Mouse (Mus musculus): ENCODE data around the gene Dact2. TPM values are rescaled to one million over a fixed set of nuclear protein-coding genes. Genes with fewer than 3 reads are reported as not detected.
A peak's percentile ranks its signal among the peaks of the same experiment; 100 is the strongest.

Gene Dact2
- polyA plus RNA-seq, 1 experiment from 2014 or later, result 2.0 TPM

DNA sequence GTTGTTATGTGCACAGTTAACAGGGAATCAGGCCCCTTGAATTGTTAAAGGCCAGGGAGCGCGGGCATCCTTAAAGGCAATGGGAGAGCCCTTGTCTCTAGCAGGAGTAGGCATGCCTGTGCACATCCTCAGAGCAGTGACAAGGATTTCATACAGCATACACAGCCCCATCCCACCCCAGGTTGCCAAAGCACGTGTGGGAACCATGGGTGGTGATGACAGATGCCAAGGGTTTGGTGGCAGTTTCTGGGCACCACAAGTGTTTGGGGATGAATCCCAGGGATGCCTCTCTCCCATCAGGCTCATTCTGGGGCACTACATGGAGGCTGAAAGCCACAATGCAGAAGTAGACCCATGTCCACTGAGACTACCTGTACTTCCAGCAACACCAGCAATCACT lies 29.7 kb downstream of the Dact2 start:
- 84% methylated on average over 3 of the region's 3 CpGs for WGBS
- no peak overlapping the region for H3K4me2 ChIP-seq (ENCODE audit: low read length)
- H3K4me1 ChIP-seq (ENCODE audit: control insufficient read depth, insufficient read depth, low read length), result no peaks in the 10 kb centered on the region
- H3K9me3 ChIP-seq (replicated peaks; ENCODE audit: control insufficient read depth, low read length, poor library complexity, severe bottlenecking), result no peaks in the 10 kb centered on the region
- H3K27ac ChIP-seq (ENCODE audit: low read length), result no peak overlapping the region
- H3K4me3 ChIP-seq (ENCODE audit: low read depth, low read length), result no peak overlapping the region
- ATAC-seq, result no peak
- no peaks in the 10 kb centered on the region for H3K27me3 ChIP-seq (ENCODE audit: control insufficient read depth, insufficient read depth, low read depth, low read length)
- no peak overlapping the region for H3K9ac ChIP-seq (ENCODE audit: low read depth, low read length)
- no peaks in the 10 kb centered on the region for H3K36me3 ChIP-seq (ENCODE audit: control insufficient read depth, insufficient read depth, low read length)

DNA sequence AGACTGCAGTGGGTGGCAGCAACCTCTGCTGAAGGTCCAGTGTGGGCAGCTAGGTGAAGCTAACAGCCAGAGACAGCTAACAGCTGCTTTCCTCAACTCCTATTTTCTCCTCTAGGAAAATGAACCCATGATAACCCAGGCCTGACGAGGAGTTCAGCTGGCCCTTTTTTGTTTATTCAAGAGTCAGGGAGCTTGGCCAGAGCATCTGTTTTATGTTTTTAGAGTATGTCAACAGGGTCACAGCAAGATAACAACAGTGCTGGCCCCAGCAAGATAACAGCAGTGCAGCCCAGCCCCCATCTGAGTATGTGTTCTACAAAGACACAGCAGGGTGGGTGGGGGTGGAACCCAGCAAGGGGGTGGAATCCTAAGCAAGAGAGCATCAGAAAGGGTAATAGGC lies 30.6 kb downstream of the Dact2 start:
- H3K9ac ChIP-seq (ENCODE audit: low read depth, low read length), result no peak overlapping the region
- H3K9me3 ChIP-seq (replicated peaks; ENCODE audit: control insufficient read depth, low read length, poor library complexity, severe bottlenecking), result no peaks in the 10 kb centered on the region
- no peak overlapping the region for H3K4me2 ChIP-seq (ENCODE audit: low read length)
- H3K27ac ChIP-seq (ENCODE audit: low read length), result no peak overlapping the region
- WGBS, result 46% methylated on average over 1 of the region's 1 CpGs
- no peaks in the 10 kb centered on the region for H3K4me1 ChIP-seq (ENCODE audit: control insufficient read depth, insufficient read depth, low read length)
- no peaks in the 10 kb centered on the region for H3K36me3 ChIP-seq (ENCODE audit: control insufficient read depth, insufficient read depth, low read length)
- ATAC-seq, result no peak
- no peak overlapping the region for H3K4me3 ChIP-seq (ENCODE audit: low read depth, low read length)
- H3K27me3 ChIP-seq (ENCODE audit: control insufficient read depth, insufficient read depth, low read depth, low read length), result no peaks in the 10 kb centered on the region

DNA sequence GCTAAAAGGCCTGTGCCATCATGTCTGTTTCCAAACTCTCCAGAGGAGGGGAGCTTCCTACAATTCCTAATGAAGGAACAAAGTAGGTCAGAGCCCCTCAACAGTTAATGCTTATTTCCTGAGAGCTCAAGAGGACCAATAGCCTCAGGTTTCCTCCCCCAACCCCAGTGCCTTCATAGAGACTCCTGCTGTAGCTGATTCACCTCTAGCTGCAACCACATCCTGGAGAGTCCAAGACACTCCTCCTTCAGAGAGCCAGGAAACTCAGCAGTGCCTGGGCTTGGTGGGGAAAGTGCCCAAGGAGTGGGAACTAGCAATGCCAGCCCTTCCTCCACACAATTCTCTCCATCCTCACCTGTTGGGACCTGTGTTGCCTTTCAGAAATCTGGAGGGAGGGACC lies 31.4 kb downstream of the Dact2 start:
- H3K4me1 ChIP-seq (ENCODE audit: control insufficient read depth, insufficient read depth, low read length), result no peaks in the 10 kb centered on the region
- H3K4me3 ChIP-seq (ENCODE audit: low read depth, low read length), result no peak overlapping the region
- no peaks in the 10 kb centered on the region for H3K9me3 ChIP-seq (replicated peaks; ENCODE audit: control insufficient read depth, low read length, poor library complexity, severe bottlenecking)
- no peaks in the 10 kb centered on the region for H3K27me3 ChIP-seq (ENCODE audit: control insufficient read depth, insufficient read depth, low read depth, low read length)
- H3K36me3 ChIP-seq (ENCODE audit: control insufficient read depth, insufficient read depth, low read length), result no peaks in the 10 kb centered on the region
- ATAC-seq, result no peak
- H3K4me2 ChIP-seq (ENCODE audit: low read length), result no peak overlapping the region
- no peak overlapping the region for H3K9ac ChIP-seq (ENCODE audit: low read depth, low read length)
- H3K27ac ChIP-seq (ENCODE audit: low read length), result no peak overlapping the region

DNA sequence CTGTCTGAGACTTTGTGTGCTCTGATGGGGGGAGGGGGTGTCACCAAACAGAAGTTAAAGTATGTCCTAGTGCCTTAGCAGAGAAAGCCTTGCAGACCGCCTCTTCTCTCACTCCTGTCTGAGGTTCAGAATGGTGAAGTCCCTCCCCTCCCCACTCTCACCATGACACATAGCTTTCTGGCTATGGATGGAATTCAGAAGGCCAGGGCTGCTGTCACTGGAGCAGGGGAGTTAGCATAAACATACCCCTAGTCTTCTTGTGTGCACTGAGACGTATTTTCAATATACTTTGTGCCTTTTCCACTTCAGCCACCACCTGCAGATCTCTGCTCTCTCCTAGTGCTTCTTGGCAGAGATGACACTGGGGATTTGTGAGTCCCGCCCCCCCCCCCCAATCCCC lies 31.9 kb downstream of the Dact2 start:
- no peaks in the 10 kb centered on the region for H3K36me3 ChIP-seq (ENCODE audit: control insufficient read depth, insufficient read depth, low read length)
- no peak overlapping the region for H3K4me2 ChIP-seq (ENCODE audit: low read length)
- no peaks in the 10 kb centered on the region for H3K27me3 ChIP-seq (ENCODE audit: control insufficient read depth, insufficient read depth, low read depth, low read length)
- no peaks in the 10 kb centered on the region for H3K4me1 ChIP-seq (ENCODE audit: control insufficient read depth, insufficient read depth, low read length)
- no peak overlapping the region for H3K4me3 ChIP-seq (ENCODE audit: low read depth, low read length)
- no peak for ATAC-seq
- no peaks in the 10 kb centered on the region for H3K9me3 ChIP-seq (replicated peaks; ENCODE audit: control insufficient read depth, low read length, poor library complexity, severe bottlenecking)
- H3K9ac ChIP-seq (ENCODE audit: low read depth, low read length), result no peak overlapping the region
- no peak overlapping the region for H3K27ac ChIP-seq (ENCODE audit: low read length)
- 38% methylated on average over 3 of the region's 3 CpGs for WGBS

DNA sequence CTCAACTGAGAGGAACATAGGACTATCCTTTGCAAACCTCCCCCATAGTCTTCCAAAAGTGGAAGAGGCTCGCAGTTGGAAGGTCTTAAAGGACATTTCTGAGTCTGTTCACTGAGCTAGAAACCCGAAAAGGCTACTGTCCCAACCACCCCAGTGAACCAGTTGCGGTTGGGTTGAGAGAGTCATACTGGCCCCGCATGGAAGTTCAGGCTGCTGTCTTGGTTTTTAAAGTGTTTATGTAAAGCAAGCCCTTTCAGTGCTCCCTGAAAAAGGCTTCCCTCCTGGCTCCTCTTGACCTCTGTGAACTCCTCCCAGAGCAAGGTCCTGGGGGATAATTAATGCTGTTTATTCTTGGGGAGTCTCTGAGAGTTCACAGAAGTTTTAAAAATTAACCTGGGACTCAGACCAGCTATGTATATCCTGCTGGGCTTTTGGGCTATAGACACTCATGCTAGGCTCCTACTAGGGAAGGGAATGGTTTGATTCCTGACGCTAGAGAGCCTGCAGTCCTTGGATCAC lies 33.1 kb downstream of the Dact2 start:
- WGBS, result 71% methylated on average over 5 of the region's 5 CpGs
- no peak overlapping the region for H3K4me3 ChIP-seq (ENCODE audit: low read depth, low read length)
- no peak for ATAC-seq
- no peak overlapping the region for H3K9ac ChIP-seq (ENCODE audit: low read depth, low read length)
- H3K9me3 ChIP-seq (replicated peaks; ENCODE audit: control insufficient read depth, low read length, poor library complexity, severe bottlenecking), result no peaks in the 10 kb centered on the region
- no peaks in the 10 kb centered on the region for H3K36me3 ChIP-seq (ENCODE audit: control insufficient read depth, insufficient read depth, low read length)
- H3K27ac ChIP-seq (ENCODE audit: low read length), result no peak overlapping the region
- no peaks in the 10 kb centered on the region for H3K27me3 ChIP-seq (ENCODE audit: control insufficient read depth, insufficient read depth, low read depth, low read length)
- H3K4me2 ChIP-seq (ENCODE audit: low read length), result no peak overlapping the region
- peaks cover 9% of the 10 kb centered on the region for H3K4me1 ChIP-seq (ENCODE audit: control insufficient read depth, insufficient read depth, low read length)

DNA sequence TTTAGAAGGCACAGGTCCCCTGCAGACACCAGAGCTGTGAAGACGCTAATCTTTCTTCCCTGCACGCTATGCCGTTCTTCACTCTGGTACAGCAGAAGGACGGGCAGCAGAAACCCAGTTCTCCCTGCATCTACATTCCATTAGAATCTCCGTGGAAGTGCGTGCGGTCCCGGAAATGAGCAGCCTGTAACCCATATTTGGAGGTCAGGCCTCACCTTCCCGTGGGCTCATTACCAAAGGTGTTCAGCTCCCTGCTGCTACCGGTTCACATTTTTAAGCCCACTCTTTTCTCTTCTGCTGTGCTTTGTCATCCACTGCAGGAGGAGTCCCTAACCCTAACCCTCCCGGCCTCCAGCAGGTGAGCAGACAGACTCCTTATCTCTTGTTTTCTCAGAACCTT lies 34.7 kb downstream of the Dact2 start:
- Histone ChIP-seq H3K36me3 (ENCODE audit: control insufficient read depth, insufficient read depth, low read length) (no peaks in the 10 kb centered on the region), H3K4me1 (ENCODE audit: control insufficient read depth, insufficient read depth, low read length) (peaks cover 25% of the 10 kb centered on the region), H3K4me3 (ENCODE audit: low read depth, low read length) (no peak overlapping the region), H3K4me2 (ENCODE audit: low read length) (no peak overlapping the region), H3K9me3 (replicated peaks; ENCODE audit: control insufficient read depth, low read length, poor library complexity, severe bottlenecking) (no peaks in the 10 kb centered on the region), H3K27ac (ENCODE audit: low read length) (no peak overlapping the region), H3K27me3 (ENCODE audit: control insufficient read depth, insufficient read depth, low read depth, low read length) (no peaks in the 10 kb centered on the region), H3K9ac (ENCODE audit: low read depth, low read length) (no peak overlapping the region)
- WGBS, result 63% methylated on average over 11 of the region's 11 CpGs
- ATAC-seq, result no peak

DNA sequence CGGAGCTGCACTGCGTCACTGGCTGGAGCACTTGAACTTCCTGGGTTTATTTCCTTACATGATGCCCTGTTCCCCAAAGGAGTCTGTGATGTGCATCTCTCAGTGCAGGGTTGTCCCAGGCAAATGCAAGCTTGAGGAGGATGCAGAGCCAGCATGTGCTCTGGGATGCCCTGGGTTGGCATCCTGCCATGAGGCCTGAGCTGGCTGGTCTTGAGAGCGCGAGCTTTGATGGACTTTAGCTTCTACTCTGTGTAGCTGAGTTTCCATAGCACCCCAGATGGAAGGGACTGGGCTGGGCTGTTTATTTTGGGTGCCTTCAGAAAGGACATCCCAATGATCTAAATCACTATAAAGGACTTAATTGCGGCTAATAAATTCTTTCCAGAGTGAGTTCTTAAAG lies 36.5 kb downstream of the Dact2 start:
- ATAC-seq, result no peak
- WGBS, result 65% methylated on average over 5 of the region's 5 CpGs
- Histone ChIP-seq H3K9ac (ENCODE audit: low read depth, low read length) (no peak overlapping the region), H3K4me1 (ENCODE audit: control insufficient read depth, insufficient read depth, low read length) (peaks cover 30% of the 10 kb centered on the region), H3K36me3 (ENCODE audit: control insufficient read depth, insufficient read depth, low read length) (no peaks in the 10 kb centered on the region), H3K4me3 (ENCODE audit: low read depth, low read length) (no peak overlapping the region), H3K9me3 (replicated peaks; ENCODE audit: control insufficient read depth, low read length, poor library complexity, severe bottlenecking) (no peaks in the 10 kb centered on the region), H3K4me2 (ENCODE audit: low read length) (no peak overlapping the region), H3K27ac (ENCODE audit: low read length) (no peak overlapping the region), H3K27me3 (ENCODE audit: control insufficient read depth, insufficient read depth, low read depth, low read length) (no peaks in the 10 kb centered on the region)

DNA sequence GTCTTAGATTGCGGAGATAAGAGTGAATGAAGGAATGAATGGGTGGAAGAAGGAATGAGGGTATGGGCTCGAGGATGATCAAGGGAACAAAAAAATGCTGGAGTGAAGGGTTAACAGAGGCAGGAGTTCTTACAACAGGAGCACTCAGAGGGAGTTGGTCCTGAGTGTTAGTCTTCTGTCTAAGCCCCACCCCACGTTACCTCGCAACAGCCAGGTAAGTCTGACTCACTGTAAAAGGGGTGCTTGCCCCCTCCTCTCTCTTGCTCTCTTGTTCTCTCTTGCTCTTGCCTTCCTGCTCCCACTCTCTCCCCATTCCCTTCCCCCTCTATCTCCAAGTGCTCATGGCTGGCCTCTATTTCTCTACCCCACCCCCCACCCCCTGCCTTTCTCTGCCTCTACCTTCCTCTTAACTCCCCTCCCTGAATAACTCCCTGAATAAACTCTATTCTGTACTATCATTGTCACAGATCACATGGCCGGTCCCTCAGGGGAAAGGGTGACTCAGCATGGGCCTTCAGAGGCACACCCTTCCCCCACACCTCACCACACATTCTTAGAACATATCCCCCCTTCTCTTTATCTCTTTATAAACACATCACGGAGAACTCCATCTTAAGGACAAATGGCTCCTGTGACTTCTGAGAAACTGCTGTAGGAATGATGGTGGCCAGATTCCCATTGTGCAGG lies 37.2 kb downstream of the Dact2 start:
- H3K9ac ChIP-seq (ENCODE audit: low read depth, low read length), result no peak overlapping the region
- H3K4me2 ChIP-seq (ENCODE audit: low read length), result no peak overlapping the region
- WGBS, result 73% methylated on average over 6 of the region's 6 CpGs
- H3K4me1 ChIP-seq (ENCODE audit: control insufficient read depth, insufficient read depth, low read length), result peaks cover 30% of the 10 kb centered on the region
- no peaks in the 10 kb centered on the region for H3K27me3 ChIP-seq (ENCODE audit: control insufficient read depth, insufficient read depth, low read depth, low read length)
- ATAC-seq, result no peak
- no peaks in the 10 kb centered on the region for H3K36me3 ChIP-seq (ENCODE audit: control insufficient read depth, insufficient read depth, low read length)
- no peaks in the 10 kb centered on the region for H3K9me3 ChIP-seq (replicated peaks; ENCODE audit: control insufficient read depth, low read length, poor library complexity, severe bottlenecking)
- H3K4me3 ChIP-seq (ENCODE audit: low read depth, low read length), result no peak overlapping the region
- H3K27ac ChIP-seq (ENCODE audit: low read length), result no peak overlapping the region

DNA sequence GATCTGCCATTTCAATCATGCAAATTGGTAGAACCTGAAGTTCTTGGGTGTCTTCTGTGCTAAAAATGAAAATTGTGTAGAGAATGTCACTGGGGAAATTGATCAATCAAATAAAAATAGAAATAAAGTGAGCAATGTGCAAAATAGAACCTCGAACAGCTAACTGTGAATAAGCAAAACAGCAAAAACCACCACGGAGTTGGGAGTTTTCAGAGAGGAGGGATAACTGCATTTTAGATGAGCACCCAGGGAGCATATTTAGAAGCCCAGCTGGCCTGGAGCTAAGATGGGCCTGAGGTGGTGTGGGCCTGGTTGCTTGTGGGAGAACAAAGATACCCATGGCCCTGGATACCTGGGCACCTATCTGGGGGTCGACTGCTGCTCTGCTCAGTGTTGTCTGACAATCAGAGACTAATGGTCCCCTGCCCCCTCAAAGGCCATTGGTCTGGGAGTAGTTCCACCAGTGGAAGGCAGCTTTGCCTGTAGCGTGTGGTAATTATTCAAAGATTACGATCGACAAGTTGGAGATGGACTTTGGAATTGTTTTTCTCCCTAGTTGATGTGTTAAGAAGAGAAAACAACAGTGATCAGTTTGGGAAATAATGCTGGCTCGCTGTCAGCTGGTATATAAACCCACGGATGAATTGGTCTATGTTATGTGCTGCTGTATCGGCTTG lies 38.0 kb downstream of the Dact2 start:
- no peak for ATAC-seq
- Histone ChIP-seq H3K9me3 (replicated peaks; ENCODE audit: control insufficient read depth, low read length, poor library complexity, severe bottlenecking) (no peaks in the 10 kb centered on the region), H3K4me1 (ENCODE audit: control insufficient read depth, insufficient read depth, low read length) (peaks cover 30% of the 10 kb centered on the region), H3K27me3 (ENCODE audit: control insufficient read depth, insufficient read depth, low read depth, low read length) (no peaks in the 10 kb centered on the region), H3K27ac (ENCODE audit: low read length) (peak overlapping the region; percentile 76), H3K9ac (ENCODE audit: low read depth, low read length) (peak overlapping the region; percentile 30; the same call in 1 of the 2 replicates), H3K36me3 (ENCODE audit: control insufficient read depth, insufficient read depth, low read length) (no peaks in the 10 kb centered on the region), H3K4me3 (ENCODE audit: low read depth, low read length) (no peak overlapping the region), H3K4me2 (ENCODE audit: low read length) (peak overlapping the region; percentile 42)
- WGBS, result 44% methylated on average over 9 of the region's 9 CpGs
